Mouse (Mus musculus) midbrain, embryonic 11.5 days (tissue): ENCODE measurements around the gene Gas7. TPM values are rescaled to one million over a fixed set of nuclear protein-coding genes. Genes with fewer than 3 reads are reported as not detected.

Experiments
- ATAC-seq: fragments of 200-750 bp; cut with Nextera tagmentation; 2 replicates; pipeline ENCODE4 v1.8.0; 2017; ENCODE audit warnings: moderate TSS enrichment, moderate library complexity; ENCODE audit not compliant: low FRiP score
- DNase-seq: peaks from one replicate; pipeline ENCODE4 v3.0.0; 2015; ENCODE audit warnings: low spot score; ENCODE audit errors: missing footprints
- H3K27ac ChIP-seq: fragments of 300-500 bp; sonication (generic); 2 replicates; pipeline ENCODE4 v1.5.1; 2014; ENCODE audit warnings: low read depth, low read length
- H3K27me3 ChIP-seq: fragments of 300-500 bp; sonication (generic); 2 replicates; pipeline ENCODE4 v1.6.1; 2014; ENCODE audit warnings: mild to moderate bottlenecking, low read length, moderate library complexity, mixed read lengths; ENCODE audit not compliant: control insufficient read depth, insufficient read depth
- H3K36me3 ChIP-seq: fragments of 300-500 bp; sonication (generic); 2 replicates; pipeline ENCODE4 v1.6.1; 2014; ENCODE audit warnings: mild to moderate bottlenecking, low read length, moderate library complexity, mixed read lengths; ENCODE audit not compliant: control insufficient read depth, insufficient read depth
- H3K4me1 ChIP-seq: fragments of 300-500 bp; sonication (generic); 2 replicates; pipeline ENCODE4 v1.6.1; 2014; ENCODE audit warnings: low read length; ENCODE audit not compliant: control insufficient read depth, insufficient read depth
- H3K4me2 ChIP-seq: fragments of 300-500 bp; sonication (generic); 2 replicates; pipeline ENCODE4 v1.6.1; 2014; ENCODE audit warnings: mild to moderate bottlenecking, moderate library complexity
- H3K4me3 ChIP-seq: fragments of 300-500 bp; sonication (generic); 2 replicates; pipeline ENCODE4 v1.5.1; 2014; ENCODE audit warnings: low read depth, low read length
- H3K9ac ChIP-seq: fragments of 300-500 bp; sonication (generic); 2 replicates; pipeline ENCODE4 v1.6.1; 2014; ENCODE audit warnings: low read length
- H3K9me3 ChIP-seq: fragments of 300-500 bp; sonication (generic); 2 replicates; pipeline ENCODE4 v1.6.1; 2016; ENCODE audit warnings: low read length; ENCODE audit not compliant: control insufficient read depth
- WGBS: fragments of 180-500 bp; shearing (Covaris S2); extraction: QIAGEN DNeasy Blood & Tissue Kit; methylation state at CpG from one replicate; pipeline ENCODE4 v1.1.7; 2014; 5-methylcytosine and 5-hydroxymethylcytosine counted together
- polyA plus RNA-seq: library from polyadenylated mRNA; unstranded; fragments of >200 nt; fragmentation: Nextera tagmentation; extraction: Ambion mirVana; gene quantifications from 2 replicates; pipeline ENCODE4 v1.2.1, GENCODE M21; 2014

The Gas7 gene
- polyA plus RNA-seq, 1 experiment from 2014 or later, result 2.8 TPM

DNA sequence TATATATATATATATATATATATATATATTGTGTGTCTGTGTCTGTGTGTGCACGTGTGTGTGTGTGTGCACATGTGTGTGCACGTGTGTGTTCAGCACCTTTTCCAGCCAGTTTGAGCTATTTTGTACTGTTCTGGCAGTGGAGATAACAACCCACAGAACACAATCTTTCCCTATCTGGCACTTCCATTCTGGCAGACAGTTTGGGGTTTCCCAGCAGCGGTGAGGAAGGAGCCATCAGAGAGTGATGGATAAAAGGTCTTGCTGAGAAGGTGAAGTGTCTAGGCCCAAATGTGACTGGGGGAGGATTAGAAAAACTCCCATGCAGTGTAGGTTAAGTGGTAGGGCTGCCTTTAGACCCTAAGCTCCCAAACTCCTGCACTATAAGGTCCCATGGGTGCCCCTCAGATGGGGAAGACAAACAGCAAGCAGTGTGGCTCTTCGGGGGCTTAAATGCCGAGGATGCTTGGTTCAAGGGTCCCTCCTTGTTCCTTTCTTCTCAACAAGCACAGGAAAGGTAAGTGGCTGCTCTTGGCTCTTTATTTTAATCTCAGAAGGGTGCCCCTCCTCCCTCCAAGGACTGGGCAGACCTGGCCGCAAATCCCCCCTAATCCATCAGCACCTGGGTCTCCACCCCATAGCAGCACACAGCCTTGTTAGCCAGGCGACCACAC, 239.6 kb downstream of the Gas7 start, which contains the start of gene Rcvrn:
TSS of gene Rcvrn (plus strand) at position 624 of the 674 bp plus-strand sequence.
- Histone ChIP-seq H3K27me3 (no peaks in the 10 kb centered on the region), H3K9me3 (no peaks in the 10 kb centered on the region), H3K4me1 (no peaks in the 10 kb centered on the region), H3K36me3 (no peaks in the 10 kb centered on the region), H3K4me2 (no peak within 1 kb of the TSS), H3K27ac (no peak within 1 kb of the TSS), H3K4me3 (no peak within 1 kb of the TSS), H3K9ac (no peak within 1 kb of the TSS)
- no peak for ATAC-seq
- 71% methylated on average over 7 of the region's 7 CpGs for WGBS
- DNase-seq, result peak; percentile 47

- DNase-seq (no peak), ATAC-seq (no peak)
- H3K4me1 ChIP-seq, result no peaks in the 10 kb centered on the region
- no peaks in the 10 kb centered on the region for H3K9me3 ChIP-seq
- H3K27ac ChIP-seq, result no peak overlapping the region
- H3K4me2 ChIP-seq, result no peak overlapping the region
- no peak overlapping the region for H3K4me3 ChIP-seq
- no peaks in the 10 kb centered on the region for H3K27me3 ChIP-seq
- no peaks in the 10 kb centered on the region for H3K36me3 ChIP-seq
- H3K9ac ChIP-seq, result no peak overlapping the region
- WGBS, result 91% methylated on average over 4 of the region's 4 CpGs
Observed at GRCm38 (mm10) chr11:67712976-67713375, 257.7 kb downstream of the Gas7 start.

- H3K4me1 ChIP-seq, result no peaks in the 10 kb centered on the region
- no peaks in the 10 kb centered on the region for H3K9me3 ChIP-seq
- H3K4me3 ChIP-seq, result no peak overlapping the region
- H3K4me2 ChIP-seq, result no peak overlapping the region
- no peaks in the 10 kb centered on the region for H3K27me3 ChIP-seq
- H3K9ac ChIP-seq, result no peak overlapping the region
- WGBS, result 85% methylated on average over 4 of the region's 4 CpGs
- no peak overlapping the region for H3K27ac ChIP-seq
- DNase-seq (no peak), ATAC-seq (no peak)
- no peaks in the 10 kb centered on the region for H3K36me3 ChIP-seq
Observed at GRCm38 (mm10) chr11:67715382-67715781, 260.1 kb downstream of the Gas7 start.

GRCm38 (mm10) chr11:67721485-67721884, 266.2 kb downstream of the Gas7 start:
- ATAC-seq (no peak), DNase-seq (no peak)
- H3K9me3 ChIP-seq, result no peaks in the 10 kb centered on the region
- H3K4me2 ChIP-seq, result no peak overlapping the region
- WGBS, result 90% methylated on average over 5 of the region's 5 CpGs
- H3K9ac ChIP-seq, result no peak overlapping the region
- no peaks in the 10 kb centered on the region for H3K27me3 ChIP-seq
- no peak overlapping the region for H3K4me3 ChIP-seq
- no peak overlapping the region for H3K27ac ChIP-seq
- no peaks in the 10 kb centered on the region for H3K4me1 ChIP-seq
- no peaks in the 10 kb centered on the region for H3K36me3 ChIP-seq

GRCm38 (mm10) chr11:67722399-67723156, 267.3 kb downstream of the Gas7 start:
- no peak for ATAC-seq
- Histone ChIP-seq H3K9me3 (no peaks in the 10 kb centered on the region), H3K4me2 (no peak overlapping the region), H3K9ac (no peak overlapping the region), H3K27me3 (no peaks in the 10 kb centered on the region), H3K36me3 (no peaks in the 10 kb centered on the region), H3K4me1 (no peaks in the 10 kb centered on the region), H3K27ac (no peak overlapping the region), H3K4me3 (no peak overlapping the region)
- WGBS, result 68% methylated on average over 7 of the region's 7 CpGs
- no peak for DNase-seq

DNA sequence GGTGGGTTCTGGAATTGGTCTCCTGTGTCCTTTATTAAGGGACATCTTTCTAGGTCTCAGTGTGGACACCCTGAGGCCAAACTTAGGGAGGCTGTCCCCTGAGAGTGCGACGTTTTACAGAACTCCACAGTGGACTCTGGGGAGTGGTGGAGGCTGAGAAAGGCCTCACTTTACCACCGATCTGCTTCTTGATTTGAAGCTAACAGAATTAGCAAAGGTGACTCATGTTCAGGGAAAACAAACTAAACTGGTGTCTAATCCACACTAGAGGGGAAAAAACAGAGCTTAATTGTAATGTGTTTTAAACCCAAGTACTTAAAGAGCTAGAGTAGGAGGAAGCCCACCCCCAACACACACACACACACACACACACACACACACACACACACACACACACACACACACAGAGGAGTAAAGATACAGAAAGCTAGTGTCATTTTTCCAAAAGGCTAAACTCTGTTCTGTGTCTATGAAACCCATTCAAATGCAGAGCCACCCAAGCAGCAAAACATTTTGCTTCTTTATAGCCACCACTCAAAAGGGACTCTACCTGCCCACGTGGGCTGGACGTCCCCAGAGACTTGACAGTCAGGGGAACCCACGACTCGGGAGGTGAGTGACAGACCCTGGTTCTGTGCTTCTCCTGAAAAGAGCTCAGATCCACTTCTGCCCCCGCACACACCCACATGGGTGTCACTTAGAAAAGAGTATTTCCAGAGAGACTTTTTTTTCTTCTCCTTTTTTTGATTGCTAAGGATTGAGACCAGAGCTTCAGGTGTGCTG, 268.2 kb downstream of the Gas7 start:
- H3K9me3 ChIP-seq, result no peaks in the 10 kb centered on the region
- H3K4me3 ChIP-seq, result no peak overlapping the region
- ATAC-seq, result no peak
- H3K4me1 ChIP-seq, result no peaks in the 10 kb centered on the region
- H3K27ac ChIP-seq, result no peak overlapping the region
- WGBS, result 75% methylated on average over 8 of the region's 8 CpGs
- H3K36me3 ChIP-seq, result no peaks in the 10 kb centered on the region
- DNase-seq, result no peak
- no peak overlapping the region for H3K4me2 ChIP-seq
- no peak overlapping the region for H3K9ac ChIP-seq
- no peaks in the 10 kb centered on the region for H3K27me3 ChIP-seq

DNA sequence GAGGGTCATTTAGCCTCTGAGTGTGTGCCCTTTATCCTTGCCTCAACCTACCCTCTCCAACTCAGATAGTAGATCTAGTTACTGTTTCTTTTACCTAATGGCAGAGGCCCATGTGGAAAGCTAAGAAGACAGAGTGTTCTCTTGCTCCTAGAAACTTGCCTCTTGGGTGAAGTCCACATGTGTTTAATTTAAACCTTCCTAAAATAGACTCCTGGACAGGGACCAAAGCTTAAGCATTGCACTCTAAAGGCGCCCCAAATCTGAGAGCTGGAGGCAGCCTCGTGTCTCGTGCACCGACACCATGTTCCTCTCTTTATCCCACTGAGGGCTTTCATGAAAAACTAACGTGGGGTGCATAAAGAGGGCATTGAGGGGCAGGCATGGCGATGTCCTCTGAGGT, 271.9 kb downstream of the Gas7 start:
- Histone ChIP-seq H3K4me3 (no peak overlapping the region), H3K9ac (no peak overlapping the region), H3K4me1 (no peaks in the 10 kb centered on the region), H3K36me3 (no peaks in the 10 kb centered on the region), H3K9me3 (no peaks in the 10 kb centered on the region), H3K27ac (no peak overlapping the region), H3K4me2 (no peak overlapping the region), H3K27me3 (no peaks in the 10 kb centered on the region)
- DNase-seq (no peak), ATAC-seq (no peak)
- WGBS, result 88% methylated on average over 6 of the region's 6 CpGs

GRCm38 (mm10) chr11:67728726-67729125, 273.5 kb downstream of the Gas7 start:
- Histone ChIP-seq H3K27ac (no peak overlapping the region), H3K4me1 (no peaks in the 10 kb centered on the region)
- no peak for ATAC-seq

DNA sequence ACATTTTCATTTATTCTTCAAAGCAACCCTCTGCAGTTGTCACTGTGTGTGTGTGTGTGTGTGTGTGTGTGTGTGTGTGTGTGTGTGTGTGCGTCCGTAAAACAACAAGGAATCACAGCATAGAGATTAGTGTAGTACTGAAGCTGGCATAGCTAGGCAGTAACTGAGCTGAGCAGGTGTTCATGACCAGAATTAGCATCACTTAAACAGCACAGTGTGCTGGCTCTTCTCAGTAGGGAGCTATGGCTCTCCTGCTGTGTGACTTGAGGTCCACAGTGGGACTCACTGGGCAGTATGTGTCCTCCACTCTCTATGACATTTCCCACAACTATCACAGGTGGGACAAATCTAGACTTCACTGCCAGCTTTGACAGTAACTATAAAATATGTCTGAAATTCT, 275.8 kb downstream of the Gas7 start:
- no peaks in the 10 kb centered on the region for H3K36me3 ChIP-seq
- H3K9ac ChIP-seq, result no peak overlapping the region

More at GRCm38 (mm10) chr11:67728726-67729125, 273.5 kb downstream of the Gas7 start:
- no peak for DNase-seq
- Histone ChIP-seq H3K36me3 (no peaks in the 10 kb centered on the region), H3K9ac (no peak overlapping the region), H3K27me3 (no peaks in the 10 kb centered on the region), H3K4me2 (no peak overlapping the region), H3K4me3 (no peak overlapping the region), H3K9me3 (no peaks in the 10 kb centered on the region)

More for the DNA sequence above, 275.8 kb downstream of the Gas7 start:
- Histone ChIP-seq H3K4me1 (no peaks in the 10 kb centered on the region), H3K4me3 (no peak overlapping the region), H3K9me3 (no peaks in the 10 kb centered on the region), H3K27me3 (no peaks in the 10 kb centered on the region), H3K27ac (no peak overlapping the region), H3K4me2 (no peak overlapping the region)
- DNase-seq (no peak), ATAC-seq (no peak)
- WGBS, result 92% methylated on average over 2 of the region's 2 CpGs
